Mouse (Mus musculus) intestine, postnatal 0 days (tissue): ENCODE data around the gene Hrg. TPM values are rescaled to one million over a fixed set of nuclear protein-coding genes. Genes with fewer than 3 reads are reported as not detected.

Experiments used
- ATAC-seq: fragments of 200-750 bp; cut with Nextera tagmentation; 2 replicates; pipeline ENCODE4 v1.8.0; 2017; ENCODE audit warnings: mild to moderate bottlenecking, moderate TSS enrichment, moderate library complexity
- H3K27ac ChIP-seq: fragments of 300-500 bp; sonication (generic); 2 replicates; pipeline ENCODE4 v1.5.1; 2014; ENCODE audit warnings: mild to moderate bottlenecking, low read depth, low read length, moderate library complexity
- H3K27me3 ChIP-seq: fragments of 300-500 bp; sonication (generic); replicated peaks from 2 replicates; pipeline ENCODE4 v1.6.1; 2014; ENCODE audit warnings: low read length, mixed read lengths; ENCODE audit not compliant: control insufficient read depth, insufficient read depth
- H3K36me3 ChIP-seq: fragments of 300-500 bp; sonication (generic); 2 replicates; pipeline ENCODE4 v1.6.1; 2014; ENCODE audit warnings: mild to moderate bottlenecking, moderate library complexity; ENCODE audit not compliant: control insufficient read depth, insufficient read depth
- H3K4me1 ChIP-seq: fragments of 300-500 bp; sonication (generic); replicated peaks from 2 replicates; pipeline ENCODE4 v1.6.1; 2014; ENCODE audit warnings: antibody characterized with exemption, low read length, mixed read lengths; ENCODE audit not compliant: control insufficient read depth, insufficient read depth
- H3K4me2 ChIP-seq: fragments of 300-500 bp; sonication (generic); replicated peaks from 2 replicates; pipeline ENCODE4 v1.6.1; 2014; ENCODE audit warnings: low read depth, mild to moderate bottlenecking, moderate library complexity
- H3K4me3 ChIP-seq: fragments of 300-500 bp; sonication (generic); 2 replicates; pipeline ENCODE4 v1.5.1; 2014; ENCODE audit warnings: low read depth, low read length
- H3K9ac ChIP-seq: fragments of 300-500 bp; sonication (generic); 2 replicates; pipeline ENCODE4 v1.6.1; 2014; ENCODE audit warnings: mild to moderate bottlenecking, low read depth, low read length
- H3K9me3 ChIP-seq: fragments of 300-500 bp; sonication (generic); 2 replicates; pipeline ENCODE4 v1.6.1; 2016; ENCODE audit warnings: mixed run types; ENCODE audit not compliant: control insufficient read depth
- CTCF ChIP-seq: sonication (generic); IDR thresholded peaks from 2 replicates; pipeline ENCODE4 v1.5.1; 2016; ENCODE audit warnings: low read depth, mild to moderate bottlenecking, control low read depth, antibody characterized with exemption, moderate library complexity
- WGBS: fragments of 180-500 bp; shearing (Covaris S2); extraction: QIAGEN DNeasy Blood & Tissue Kit; methylation state at CpG from one replicate; pipeline ENCODE4 v1.1.7; 2014; 5-methylcytosine and 5-hydroxymethylcytosine counted together
- polyA plus RNA-seq: library from polyadenylated mRNA; unstranded; fragments of >200 nt; fragmentation: Nextera tagmentation; extraction: Ambion mirVana; gene quantifications from 2 replicates; pipeline ENCODE4 v1.2.1, GENCODE M21; 2015

Gene Hrg
- polyA plus RNA-seq, 1 experiment from 2014 or later = not detected

- Histone ChIP-seq H3K27ac (no peak overlapping the region), H3K9me3 (no peaks in the 10 kb centered on the region), H3K9ac (no peak overlapping the region), H3K4me3 (no peak overlapping the region), H3K27me3 (no peaks in the 10 kb centered on the region), H3K4me2 (no peak overlapping the region), H3K36me3 (no peaks in the 10 kb centered on the region), H3K4me1 (no peaks in the 10 kb centered on the region)
- no peak for ATAC-seq
- no peak for TF ChIP-seq CTCF
- 78% methylated on average over 15 of the region's 15 CpGs for WGBS
These were observed 32.1 kb upstream of the Hrg start for GRCm38 (mm10) chr16:22918664-22919312.

DNA sequence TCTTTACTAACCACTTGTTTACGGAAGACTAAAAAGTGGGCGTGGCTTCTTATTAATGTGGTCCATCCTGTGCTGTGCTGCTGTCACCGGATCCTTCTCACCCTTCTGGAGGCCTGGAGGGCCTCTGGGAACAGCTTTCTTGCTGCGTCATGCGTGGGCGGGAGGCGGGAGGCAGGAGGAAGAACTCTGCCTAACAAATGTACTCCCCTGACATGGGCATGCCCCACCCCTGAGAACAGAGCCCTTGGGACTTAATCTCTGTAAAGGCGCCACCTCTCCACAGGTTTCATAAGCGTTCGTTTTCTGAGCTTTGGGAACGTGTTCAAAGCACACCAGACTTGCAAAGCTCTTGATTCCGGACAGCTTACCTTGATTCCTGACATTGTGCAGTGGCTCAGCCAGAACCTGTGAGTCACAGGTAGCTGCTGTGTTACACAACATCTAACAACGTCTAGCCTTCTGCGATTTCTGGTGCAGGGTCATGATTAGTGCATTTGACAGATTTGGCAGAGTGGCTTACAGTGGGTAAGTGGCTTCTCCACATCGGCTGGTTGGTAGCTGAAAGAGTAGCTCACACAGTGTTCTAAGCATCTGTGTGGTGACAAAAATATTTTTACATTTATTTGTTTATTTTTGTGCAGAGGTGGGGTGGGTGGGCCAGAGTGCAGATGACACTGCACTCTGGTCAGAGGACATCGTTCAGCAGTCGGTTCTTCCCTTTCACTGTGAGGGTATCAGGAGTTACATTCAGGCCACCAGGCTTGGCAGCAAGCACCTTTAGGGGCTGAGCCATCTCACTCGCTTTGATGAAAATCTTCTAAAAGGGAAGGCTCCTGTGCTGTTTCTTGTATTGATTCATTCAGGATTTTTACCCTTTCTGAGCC lies 30.7 kb upstream of the Hrg start:
- no peak overlapping the region for H3K4me3 ChIP-seq
- no peak overlapping the region for H3K4me2 ChIP-seq
- H3K9ac ChIP-seq = no peak overlapping the region
- H3K27me3 ChIP-seq = no peaks in the 10 kb centered on the region
- 43% methylated on average over 18 of the region's 18 CpGs for WGBS
- no peak overlapping the region for H3K27ac ChIP-seq
- H3K4me1 ChIP-seq = no peaks in the 10 kb centered on the region
- no peaks in the 10 kb centered on the region for H3K36me3 ChIP-seq
- 0 out of 2 replicates have a peak, but pooled peaks have one; percentile 33 for ATAC-seq
- TF ChIP-seq CTCF = no peak
- H3K9me3 ChIP-seq = no peaks in the 10 kb centered on the region

GRCm38 (mm10) chr16:22921761-22922160 lies 29.1 kb upstream of the Hrg start:
- no peaks in the 10 kb centered on the region for H3K27me3 ChIP-seq
- no peaks in the 10 kb centered on the region for H3K9me3 ChIP-seq
- no peak for TF ChIP-seq CTCF
- WGBS = 94% methylated on average over 5 of the region's 5 CpGs
- H3K4me1 ChIP-seq = no peaks in the 10 kb centered on the region
- no peak overlapping the region for H3K27ac ChIP-seq
- no peak for ATAC-seq
- H3K9ac ChIP-seq = no peak overlapping the region
- H3K36me3 ChIP-seq = no peaks in the 10 kb centered on the region
- H3K4me2 ChIP-seq = no peak overlapping the region
- no peak overlapping the region for H3K4me3 ChIP-seq

GRCm38 (mm10) chr16:22922433-22922832 lies 28.4 kb upstream of the Hrg start:
- TF ChIP-seq CTCF = no peak
- WGBS = 64% methylated on average over 4 of the region's 4 CpGs
- H3K9ac ChIP-seq = no peak overlapping the region
- no peak for ATAC-seq
- no peak overlapping the region for H3K4me3 ChIP-seq
- H3K27ac ChIP-seq = no peak overlapping the region
- H3K4me1 ChIP-seq = no peaks in the 10 kb centered on the region
- H3K4me2 ChIP-seq = no peak overlapping the region
- H3K9me3 ChIP-seq = no peaks in the 10 kb centered on the region
- no peaks in the 10 kb centered on the region for H3K36me3 ChIP-seq
- H3K27me3 ChIP-seq = no peaks in the 10 kb centered on the region

DNA sequence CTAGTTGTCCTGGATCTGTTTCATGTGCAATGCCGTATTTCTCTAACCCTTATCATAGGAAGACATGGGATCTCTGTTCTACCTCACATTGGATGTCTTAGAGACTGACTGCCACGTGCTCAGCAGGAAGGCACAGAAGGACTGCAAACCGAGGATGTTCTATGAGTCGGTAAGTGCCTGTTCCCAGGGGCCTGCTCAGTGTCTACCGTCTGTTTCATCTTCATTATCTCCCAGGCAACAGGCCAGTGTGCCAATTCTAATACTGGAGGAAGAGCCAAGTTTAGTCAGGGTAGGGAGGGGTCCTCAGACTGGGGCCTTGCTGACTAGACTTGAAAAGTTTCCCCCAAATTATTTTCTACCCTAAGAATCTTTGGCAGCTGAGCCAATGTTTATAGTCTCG lies 21.3 kb upstream of the Hrg start:
- no peak overlapping the region for H3K9ac ChIP-seq
- no peaks in the 10 kb centered on the region for H3K27me3 ChIP-seq
- H3K36me3 ChIP-seq = no peaks in the 10 kb centered on the region
- 66% methylated on average over 6 of the region's 6 CpGs for WGBS
- no peak overlapping the region for H3K4me3 ChIP-seq
- no peak overlapping the region for H3K27ac ChIP-seq
- no peak overlapping the region for H3K4me2 ChIP-seq
- ATAC-seq = no peak
- no peaks in the 10 kb centered on the region for H3K9me3 ChIP-seq
- H3K4me1 ChIP-seq = no peaks in the 10 kb centered on the region
- TF ChIP-seq CTCF = no peak

DNA sequence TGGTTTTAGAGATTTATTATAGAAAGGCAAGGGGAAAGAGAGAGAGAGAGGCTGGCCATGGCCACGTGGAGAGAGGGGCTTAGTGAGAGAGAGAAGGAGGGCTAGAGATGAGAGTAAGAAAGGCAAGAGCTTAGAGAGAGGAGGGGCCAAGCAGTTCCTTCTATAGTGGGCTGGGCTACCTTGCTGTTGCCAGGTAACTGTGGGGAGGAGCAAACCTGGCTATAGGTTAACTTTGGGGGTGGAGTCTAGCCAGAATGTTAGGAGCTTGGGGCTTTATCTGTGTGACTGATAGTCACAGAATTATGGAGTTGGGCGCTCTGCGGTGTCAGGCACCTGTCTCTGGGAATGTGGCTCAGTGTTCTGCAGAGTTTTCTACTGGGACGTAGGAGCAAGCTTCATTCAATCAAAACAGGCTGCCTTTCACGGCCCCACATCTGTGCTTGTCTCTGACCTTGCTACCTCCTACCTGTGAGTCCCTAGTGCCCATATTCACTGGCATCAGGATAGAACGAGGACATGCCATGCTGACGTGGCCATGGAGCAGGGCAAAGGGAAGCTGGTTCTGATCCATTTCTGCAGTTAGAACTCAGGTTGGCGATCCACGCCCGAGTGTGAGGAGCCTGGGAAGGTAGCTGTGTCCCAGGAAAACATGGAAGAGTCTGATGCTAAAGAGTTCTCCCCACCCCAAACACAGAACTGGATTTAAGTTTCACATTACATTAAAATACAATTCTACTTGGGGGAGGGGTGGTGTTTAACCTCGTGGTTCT lies 19.3 kb upstream of the Hrg start:
- Histone ChIP-seq H3K4me1 (no peaks in the 10 kb centered on the region), H3K4me2 (no peak overlapping the region), H3K27me3 (no peaks in the 10 kb centered on the region), H3K36me3 (no peaks in the 10 kb centered on the region), H3K9ac (no peak overlapping the region), H3K27ac (no peak overlapping the region), H3K9me3 (no peaks in the 10 kb centered on the region), H3K4me3 (no peak overlapping the region)
- TF ChIP-seq CTCF = no peak
- 81% methylated on average over 11 of the region's 11 CpGs for WGBS
- ATAC-seq = no peak
